Mouse (Mus musculus): ENCODE results near the gene Plcg2.

Plcg2 gene

GRCm38 (mm10) chr8:117546386-117546785 is 48.3 kb downstream of the Plcg2 start:
- no peak for DNase-seq (ENCODE audit: low read depth, low spot score)

- DNase-seq (ENCODE audit: low read depth, low spot score), result peak; percentile 56
Observed at GRCm38 (mm10) chr8:117547945-117548344, 49.9 kb downstream of the Plcg2 start.

- DNase-seq (ENCODE audit: low read depth, low spot score), result peak; percentile 74
Observed at GRCm38 (mm10) chr8:117548453-117548852, 50.4 kb downstream of the Plcg2 start.

- DNase-seq (ENCODE audit: low read depth, low spot score), result no peak
Observed at GRCm38 (mm10) chr8:117550529-117550928, 52.4 kb downstream of the Plcg2 start.

DNA sequence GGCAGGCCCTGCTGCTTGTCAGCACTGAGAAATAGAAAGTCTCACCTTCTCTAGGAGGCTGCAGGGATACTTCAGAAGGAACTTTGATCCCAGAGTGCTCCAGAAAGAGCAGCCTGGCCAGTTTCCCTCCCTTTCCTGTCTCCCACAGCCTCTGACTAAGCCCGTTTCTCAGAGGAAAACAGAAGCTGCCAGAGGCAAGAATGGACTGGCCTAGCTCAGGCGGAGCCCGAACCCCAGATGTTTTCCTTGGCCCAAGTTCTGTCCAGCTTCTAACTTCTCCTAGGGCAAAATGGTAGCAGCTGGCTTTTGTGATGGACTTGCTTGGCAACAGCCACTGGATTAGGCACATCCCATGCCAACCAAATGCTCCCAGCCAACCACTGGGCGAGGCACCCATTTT is 62.9 kb downstream of the Plcg2 start:
- DNase-seq (ENCODE audit: low read depth, low spot score), result no peak

DNA sequence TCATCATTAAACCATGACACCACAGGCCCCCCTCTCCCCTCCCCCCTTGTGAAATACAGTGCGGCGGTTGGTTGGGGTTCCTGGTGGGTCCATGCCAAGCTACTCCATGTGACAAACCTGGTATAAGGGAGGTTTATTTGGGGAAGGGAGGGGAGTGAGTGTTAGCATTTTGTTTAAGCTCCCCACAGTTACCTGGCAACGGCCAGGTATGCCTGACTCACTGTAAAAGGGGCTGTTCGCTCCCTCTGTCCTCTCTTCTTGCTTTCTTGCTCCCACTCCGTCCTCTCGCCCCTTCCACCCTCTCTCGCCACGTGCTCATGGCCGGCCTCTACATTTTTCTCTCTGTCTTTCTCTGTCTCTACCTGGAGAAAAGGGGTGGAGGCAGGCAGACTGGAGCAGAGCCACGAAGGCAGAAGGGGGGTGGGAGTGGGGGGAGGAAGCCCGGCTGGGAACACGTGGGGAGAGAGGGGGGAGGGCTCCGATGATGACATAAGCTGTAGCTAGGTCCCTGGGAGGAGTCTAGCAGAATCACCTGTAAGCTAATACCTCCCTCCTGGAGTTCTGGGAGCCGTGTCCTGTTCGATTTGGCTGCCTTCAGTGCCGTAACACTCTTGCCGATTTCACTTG is 63.8 kb downstream of the Plcg2 start:
- DNase-seq (ENCODE audit: low read depth, low spot score), result no peak

DNA sequence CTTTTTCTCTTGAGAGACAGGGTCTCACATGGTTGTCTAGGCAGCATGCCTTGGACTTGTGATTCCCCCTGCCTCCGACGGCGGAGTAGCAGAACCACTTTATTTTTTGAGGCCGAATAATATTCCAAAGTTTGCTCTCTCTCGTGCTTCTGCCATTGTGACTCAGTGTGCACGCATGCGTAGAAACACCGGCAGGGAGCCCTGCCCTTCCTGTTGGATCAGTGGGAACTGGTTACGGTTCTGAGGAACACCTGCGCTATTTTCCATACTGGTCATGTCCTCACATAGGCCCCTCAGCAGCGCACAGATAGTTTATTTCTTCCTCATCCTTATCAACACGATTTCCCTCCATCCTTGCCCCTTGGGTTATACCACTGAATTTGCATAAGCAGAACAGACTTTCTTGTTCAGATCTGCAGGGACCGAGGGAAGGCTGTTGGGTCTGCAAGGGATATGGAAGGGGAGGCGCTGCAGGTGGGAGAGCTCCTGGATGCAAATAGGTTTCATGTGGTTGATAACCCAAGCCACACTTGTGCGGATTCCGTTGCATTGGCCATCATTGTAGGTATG is 64.4 kb downstream of the Plcg2 start:
- no peak for DNase-seq (ENCODE audit: low read depth, low spot score)

- peak; percentile 62 for DNase-seq (ENCODE audit: low read depth, low spot score)
Observed at GRCm38 (mm10) chr8:117569409-117569808, 71.3 kb downstream of the Plcg2 start.

DNA sequence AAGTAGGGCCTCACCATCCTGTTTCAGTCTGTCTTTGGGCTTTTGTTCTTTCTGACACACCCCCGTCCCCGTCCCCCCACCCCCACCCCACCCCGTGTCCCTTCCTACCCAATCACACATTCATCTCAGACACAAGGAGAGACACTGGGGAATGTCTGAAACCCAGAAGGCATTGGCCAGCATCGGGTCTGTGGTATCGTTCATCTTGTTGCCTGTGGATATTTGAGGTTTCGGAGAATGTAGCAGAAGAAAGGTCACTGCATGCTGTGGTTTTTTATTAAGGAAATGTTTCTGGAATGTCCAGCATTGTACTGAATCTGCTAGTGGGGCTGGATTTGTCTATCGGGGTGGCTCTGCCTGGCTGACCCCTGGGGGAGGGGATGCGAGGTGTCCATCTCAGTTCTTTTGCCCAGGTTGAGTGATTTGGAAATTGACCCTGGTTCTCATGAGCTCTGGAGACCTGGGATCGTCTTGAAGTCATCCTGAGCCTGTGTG is 78.2 kb downstream of the Plcg2 start:
- DNase-seq (ENCODE audit: low read depth, low spot score), result no peak

DNA sequence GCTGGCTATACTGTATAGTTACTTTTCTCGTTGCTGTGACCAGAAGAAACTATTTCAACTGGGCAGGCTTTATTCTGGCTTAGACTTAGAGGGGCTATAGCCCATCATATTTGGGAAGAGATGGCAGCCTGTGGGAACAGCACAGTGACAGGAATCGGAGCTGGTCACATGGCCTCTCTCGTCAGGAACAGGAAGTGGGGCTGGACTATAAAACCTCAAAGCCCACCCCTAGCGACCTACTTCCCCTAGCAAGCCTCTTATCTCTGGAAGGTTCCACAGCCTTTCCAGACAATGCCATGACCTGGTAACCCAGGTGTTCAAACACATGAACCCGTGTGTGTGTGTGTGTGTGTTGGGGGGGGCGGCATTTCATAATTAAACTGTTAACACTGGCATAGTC is 79.0 kb downstream of the Plcg2 start:
- no peak for DNase-seq (ENCODE audit: low read depth, low spot score)

- peak; percentile 32 for DNase-seq (ENCODE audit: low read depth, low spot score)
Observed at GRCm38 (mm10) chr8:117577883-117578282, 79.8 kb downstream of the Plcg2 start.

DNA sequence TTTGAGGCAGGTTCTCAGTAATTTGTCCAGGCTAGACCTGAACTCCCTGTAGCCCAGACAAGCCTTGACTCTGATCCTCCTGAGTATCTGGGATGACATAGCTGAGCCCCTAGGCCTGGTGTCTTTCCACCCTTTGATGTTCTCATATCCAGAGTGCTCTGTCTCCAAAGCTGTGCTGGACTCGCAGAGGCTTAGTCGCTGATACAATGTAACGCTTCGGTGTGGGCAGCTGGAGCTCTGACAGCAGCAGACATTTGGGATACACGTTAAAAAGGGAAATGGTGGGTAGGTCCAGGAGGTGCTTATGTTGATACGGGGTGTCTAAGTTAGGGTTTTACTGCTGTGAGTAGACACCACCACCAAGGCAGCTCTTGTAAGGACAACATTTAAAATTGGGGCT is 80.8 kb downstream of the Plcg2 start:
- DNase-seq (ENCODE audit: low read depth, low spot score), result no peak

- no peak for DNase-seq (ENCODE audit: low read depth, low spot score)
Observed at GRCm38 (mm10) chr8:117593862-117594261, 95.8 kb downstream of the Plcg2 start.

GRCm38 (mm10) chr8:117595001-117595400 is 96.9 kb downstream of the Plcg2 start:
- no peak for DNase-seq (ENCODE audit: low read depth, low spot score)

DNA sequence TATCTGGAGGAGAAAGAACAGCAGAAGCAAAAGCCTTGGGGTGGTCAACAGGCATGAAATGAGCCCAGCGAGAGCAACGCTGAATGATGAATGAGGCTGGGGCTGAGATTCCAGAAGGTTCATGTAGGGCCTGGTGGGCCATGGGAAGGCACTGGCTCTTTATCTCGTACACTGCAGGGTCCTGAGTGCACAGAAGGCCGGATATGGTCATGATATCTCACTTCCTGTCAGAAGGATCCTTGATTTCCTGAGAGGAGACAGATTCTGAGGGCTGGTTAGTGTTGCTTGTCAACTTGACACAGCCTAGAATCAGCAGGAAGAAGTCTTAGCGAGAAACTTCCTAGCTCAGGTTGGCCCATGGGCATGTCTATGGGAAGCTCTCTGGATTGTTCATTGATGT is 98.7 kb downstream of the Plcg2 start:
- no peak for DNase-seq (ENCODE audit: low read depth, low spot score)

GRCm38 (mm10) chr8:117600839-117601238 is 102.7 kb downstream of the Plcg2 start:
- DNase-seq (ENCODE audit: low read depth, low spot score), result peak; percentile 40

DNA sequence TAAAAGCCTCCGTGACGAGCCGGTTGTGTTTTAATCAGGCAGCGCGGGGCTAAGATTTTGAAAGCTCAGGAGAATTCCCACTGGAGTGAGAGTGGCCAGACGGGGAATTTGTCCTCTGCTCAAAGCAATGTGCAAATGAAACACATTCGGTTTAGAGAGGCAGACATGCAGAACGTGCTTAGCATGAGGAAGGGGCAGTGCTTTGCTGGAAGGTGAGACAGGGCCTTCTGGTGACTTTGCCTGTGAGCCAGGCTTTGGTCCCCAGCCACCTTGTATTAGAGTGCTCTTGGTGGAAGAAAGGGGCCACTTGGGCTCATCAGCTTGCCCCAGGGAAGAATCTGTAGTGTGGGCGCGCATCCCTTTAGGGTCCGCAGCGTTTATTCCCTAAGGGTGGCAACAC is 106.0 kb downstream of the Plcg2 start:
- no peak for DNase-seq (ENCODE audit: low read depth, low spot score)

DNA sequence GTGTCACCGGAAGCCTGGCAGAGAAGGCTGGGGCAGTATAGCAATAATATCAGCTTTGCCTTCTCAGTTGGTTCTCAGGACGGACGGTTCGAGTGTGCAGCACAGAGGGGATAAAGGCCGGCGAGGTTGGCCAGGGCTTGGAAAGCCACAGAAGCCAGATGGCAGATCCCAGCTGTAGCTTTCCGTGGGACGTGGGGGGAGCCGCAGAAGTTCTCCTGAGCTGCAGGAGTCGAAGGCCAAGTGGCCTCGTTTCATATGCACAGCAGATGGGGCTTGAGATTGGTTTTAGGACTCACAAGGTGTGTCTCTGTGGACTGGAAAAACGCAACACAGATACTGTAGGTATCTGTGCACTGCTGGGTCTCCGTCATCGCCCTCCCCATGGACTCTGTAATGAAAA is 106.6 kb downstream of the Plcg2 start:
- no peak for DNase-seq (ENCODE audit: low read depth, low spot score)

GRCm38 (mm10) chr8:117605201-117605600 is 107.1 kb downstream of the Plcg2 start:
- no peak for DNase-seq (ENCODE audit: low read depth, low spot score)

DNA sequence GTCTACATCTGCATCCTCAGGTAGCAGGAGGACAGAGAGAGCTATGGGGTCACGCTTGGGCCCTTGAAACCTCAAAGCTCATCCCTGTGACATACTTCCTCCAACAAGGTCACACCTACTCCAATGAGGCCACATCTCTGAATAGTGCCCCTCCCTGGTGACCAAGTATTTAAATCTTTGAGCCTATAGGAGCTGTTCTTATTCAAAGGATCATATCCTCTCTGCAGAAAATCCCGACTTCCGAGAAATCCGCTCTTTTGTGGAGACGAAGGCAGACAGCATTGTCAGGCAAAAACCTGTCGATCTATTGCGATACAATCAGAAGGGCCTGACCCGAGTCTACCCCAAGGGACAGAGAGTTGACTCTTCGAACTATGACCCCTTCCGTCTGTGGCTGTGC is 112.4 kb downstream of the Plcg2 start:
- DNase-seq (ENCODE audit: low read depth, low spot score), result no peak

DNA sequence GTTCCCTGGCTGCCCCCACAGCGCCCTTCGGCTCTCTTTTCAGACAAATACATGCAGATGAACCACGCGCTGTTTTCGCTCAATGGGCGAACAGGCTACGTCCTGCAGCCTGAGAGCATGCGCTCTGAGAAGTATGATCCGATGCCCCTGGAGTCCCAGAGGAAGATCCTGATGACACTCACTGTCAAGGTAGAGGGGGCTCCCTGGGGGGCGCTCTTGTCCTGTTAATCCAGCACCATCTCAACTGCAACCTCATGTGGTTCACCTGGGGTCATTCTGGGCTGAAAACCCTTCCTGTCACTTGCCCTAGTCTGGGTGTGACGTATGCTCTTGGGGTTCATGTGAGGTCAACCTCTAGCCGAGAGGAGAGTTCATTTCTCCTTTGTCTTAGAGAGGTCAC is 114.8 kb downstream of the Plcg2 start:
- DNase-seq (ENCODE audit: low read depth, low spot score), result no peak

- DNase-seq (ENCODE audit: low read depth, low spot score), result peak; percentile 52
Observed at GRCm38 (mm10) chr8:117626040-117626838, 128.1 kb downstream of the Plcg2 start.

GRCm38 (mm10) chr8:117627096-117627495 is 129.0 kb downstream of the Plcg2 start:
- no peak for DNase-seq (ENCODE audit: low read depth, low spot score)

All from CD4-positive, CD25-positive, alpha-beta regulatory T cell, adult 2 months (primary cell).